Mouse (Mus musculus) cortical plate, adult 2 months (tissue): ENCODE measurements around the gene Cemip.

Experiments
- CTCF ChIP-seq: fragments of 200-500 bp; IDR thresholded peaks from 2 replicates; pipeline ENCODE4 v1.5.1; 2011; ENCODE audit warnings: mild to moderate bottlenecking, control low read depth, low read length; ENCODE audit not compliant: insufficient read depth; ENCODE audit errors: extremely low read depth
- POLR2A ChIP-seq: fragments of 200-500 bp; IDR thresholded peaks from 2 replicates; pipeline ENCODE4 v1.6.1; 2011; ENCODE audit warnings: mild to moderate bottlenecking, low read length, control low read depth; ENCODE audit not compliant: insufficient read depth; ENCODE audit errors: extremely low read depth

DNA sequence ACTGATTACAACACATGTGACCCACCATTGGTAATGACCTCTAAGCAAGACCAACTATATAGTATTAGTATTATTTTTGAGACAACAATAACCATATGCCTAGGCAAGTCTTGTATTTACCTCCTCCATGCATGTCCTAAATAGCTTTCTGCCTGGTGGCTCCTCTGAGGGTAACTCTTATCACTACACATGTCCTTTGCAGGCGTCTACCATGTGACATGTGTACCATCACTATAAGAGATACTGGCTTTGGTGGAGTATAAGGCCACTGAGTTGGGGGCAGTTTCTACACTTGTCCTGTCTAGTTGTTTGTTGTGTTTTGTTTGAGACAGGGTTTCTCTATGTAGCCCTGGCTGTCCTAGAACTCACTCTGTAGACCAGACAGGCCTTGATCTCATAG, 86.7 kb downstream of the Cemip start:
- TF ChIP-seq POLR2A = no peak
- no peak for TF ChIP-seq CTCF
